8 mouse cellular contexts compared by ENCODE assay signal in the genomic region with DNA sequence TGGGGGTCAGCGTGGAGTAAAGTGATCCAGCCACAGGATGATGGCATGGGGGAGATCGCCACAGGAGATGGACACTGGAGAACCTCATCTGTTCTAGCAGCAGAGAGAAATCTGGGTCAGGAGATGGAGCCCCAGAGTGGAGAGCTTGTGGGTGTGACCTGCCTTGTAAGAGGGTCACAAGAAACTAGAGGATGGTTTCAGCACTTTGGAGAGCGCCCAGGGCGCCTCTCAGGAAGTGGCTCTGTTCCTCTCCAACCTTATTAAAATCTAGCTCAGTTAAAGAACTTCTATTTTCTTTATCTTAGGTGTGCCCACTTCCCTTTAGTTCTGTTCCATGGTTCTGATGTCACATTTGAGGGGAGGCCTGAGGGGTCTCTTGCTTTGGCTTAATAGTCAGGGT. TPM values are rescaled to one million over a fixed set of nuclear protein-coding genes. Genes with fewer than 3 reads are reported as not detected.
DNase-seq lines count a peak whose midpoint lies in the region; ATAC-seq and TF ChIP-seq lines count a peak whose summit lies in the region.

No protein-coding gene starts in this region.

- TF ChIP-seq POLR2A in CH12.LX (IDR thresholded peaks at IDR 0.05; ENCODE audit: low read depth, low read length) = no peak

- no peaks in the 10 kb centered on the region for H3K79me2 ChIP-seq in CH12.LX (replicated peaks; ENCODE audit: control insufficient read depth, extremely low read depth, insufficient read depth, poor library complexity, severe bottlenecking)

- intact Hi-C loops in heart, postnatal 14 days (cut with DNase I) = no loop called here

- in situ Hi-C loops in CH12.LX (cut with MboI; ENCODE audit: low pct_ligation_motif_present, low pct_unique_long_range_greater_than_20kb, low sequenced_read_pairs) = loop anchor here (10.0 kb wide), 1 partner anchor 48 kb away; no protein-coding TSS in a partner anchor

- no peak for TF ChIP-seq CTCF in CH12.LX (conservative IDR thresholded peaks at IDR 0.05 in 1 of 2, IDR thresholded peaks at IDR 0.05 in 1 of 2; ENCODE audit: low read depth in 2 of 2, low read length in 2 of 2)
- no peak for TF ChIP-seq CTCF in lung, embryonic 14.5 days (IDR thresholded peaks at IDR 0.05; ENCODE audit: low read depth)

- H3K36me3 ChIP-seq in heart, embryonic 11.5 days (ENCODE audit: control insufficient read depth, insufficient read depth, low read length) = no peaks in the 10 kb centered on the region
- no peaks in the 10 kb centered on the region for H3K36me3 ChIP-seq in CH12.LX (replicated peaks in 1 of 2; ENCODE audit: control insufficient read depth in 1 of 2, insufficient read depth in 1 of 2, low read length in 1 of 2)
- no peaks in the 10 kb centered on the region for H3K36me3 ChIP-seq in lung, embryonic 14.5 days (ENCODE audit: insufficient read depth)

- TF ChIP-seq RAD21 in CH12.LX (IDR thresholded peaks at IDR 0.05; ENCODE audit: low read depth, low read length) = no peak

- dilution Hi-C loops in CH12.LX (cut with MboI; ENCODE audit: extremely low pct_ligation_motif_present, extremely low pct_unique_long_range_greater_than_20kb, low sequenced_read_pairs) = no loop called here

- WGBS in heart, embryonic 11.5 days (ENCODE audit: insufficient replicate concordance) = 28% methylated on average over 4 of the region's 4 CpGs
- WGBS in lung, embryonic 14.5 days = 27% methylated on average over 4 of the region's 4 CpGs

- H3K9ac ChIP-seq in heart, embryonic 11.5 days (ENCODE audit: low read depth, low read length) = no peak overlapping the region
- H3K9ac ChIP-seq in CH12.LX (ENCODE audit: insufficient read depth, low read depth) = no peak overlapping the region
- H3K9ac ChIP-seq in lung, embryonic 14.5 days = no peak overlapping the region

- TF ChIP-seq EP300 in CH12.LX (IDR thresholded peaks at IDR 0.05; ENCODE audit: low read length) = no peak

- peaks cover 6% of the 10 kb centered on the region; the same call in 1 of the 2 replicates for H3K27me3 ChIP-seq in heart, embryonic 11.5 days (ENCODE audit: control insufficient read depth, insufficient read depth, low read length)
- H3K27me3 ChIP-seq in CH12.LX (replicated peaks) = peaks cover 90% of the 10 kb centered on the region
- H3K27me3 ChIP-seq in lung, embryonic 14.5 days (ENCODE audit: insufficient read depth, low read length) = no peaks in the 10 kb centered on the region

- H3K4me1 ChIP-seq in heart, embryonic 11.5 days (ENCODE audit: control insufficient read depth, insufficient read depth, low read length) = no peaks in the 10 kb centered on the region
- H3K4me1 ChIP-seq in CH12.LX (ENCODE audit: control insufficient read depth in 1 of 2, insufficient read depth in 2 of 2) = no peaks in the 10 kb centered on the region
- no peaks in the 10 kb centered on the region for H3K4me1 ChIP-seq in lung, embryonic 14.5 days (ENCODE audit: insufficient read depth)

- no peak overlapping the region for H3K4me3 ChIP-seq in heart, embryonic 11.5 days (ENCODE audit: low read depth, low read length)
- H3K4me3 ChIP-seq in CH12.LX (replicated peaks in 1 of 3; ENCODE audit: low read depth in 2 of 3, low read length in 2 of 3, poor library complexity in 1 of 3) = no peak overlapping the region
- H3K4me3 ChIP-seq in lung, embryonic 14.5 days (ENCODE audit: low read depth, low read length) = no peak overlapping the region

- DNase-seq in heart, postnatal 14 days = peak; percentile 72 to 77
- peak; percentile 37 for DNase-seq in CH12.LX (ENCODE audit: extremely low read depth)
- peak; percentile 94 for DNase-seq in lung, embryonic 14.5 days
- no peak for DNase-seq in right cerebral cortex, postnatal 4 days
- no peak for DNase-seq in heart, adult 11 months

- ATAC-seq in heart, embryonic 11.5 days (replicated peaks; ENCODE audit: insufficient number of reproducible peaks, low FRiP score, low TSS enrichment) = no peak
- peak; percentile 85 for ATAC-seq in common myeloid progenitor, adult 5-6 weeks (replicated peaks; ENCODE audit: low read depth, poor library complexity, severe bottlenecking)
- ATAC-seq in lung, embryonic 14.5 days (ENCODE audit: insufficient read depth) = no peak
- no peak for ATAC-seq in frontal cortex, adult (ENCODE audit: low TSS enrichment)

- no peak overlapping the region for H3K4me2 ChIP-seq in heart, embryonic 11.5 days
- H3K4me2 ChIP-seq in CH12.LX (ENCODE audit: insufficient read depth, low read depth, poor library complexity, severe bottlenecking) = no peak overlapping the region
- H3K4me2 ChIP-seq in lung, embryonic 14.5 days = no peak overlapping the region

- no peak overlapping the region for H3K27ac ChIP-seq in heart, embryonic 11.5 days (ENCODE audit: low read depth, low read length)
- H3K27ac ChIP-seq in CH12.LX (ENCODE audit: insufficient read depth, low read depth) = no peak overlapping the region
- no peak overlapping the region for H3K27ac ChIP-seq in lung, embryonic 14.5 days (ENCODE audit: low read depth)

- H3K9me3 ChIP-seq in heart, embryonic 11.5 days (replicated peaks; ENCODE audit: control insufficient read depth, low read length) = no peaks in the 10 kb centered on the region
- H3K9me3 ChIP-seq in CH12.LX (replicated peaks; ENCODE audit: low read length) = peaks cover 9% of the 10 kb centered on the region
- H3K9me3 ChIP-seq in lung, embryonic 14.5 days (ENCODE audit: low read depth, low read length) = no peaks in the 10 kb centered on the region

TF ChIP-seq in CH12.LX, 34 proteins besides CTCF, POLR2A, EP300 and RAD21:
- TF ChIP-seq CHD1 (IDR thresholded peaks at IDR 0.05; ENCODE audit: low read depth, low read length) (no peak), JUND (conservative IDR thresholded peaks at IDR 0.05; ENCODE audit: low read depth, low read length) (no peak), MEF2A (IDR thresholded peaks at IDR 0.05; ENCODE audit: borderline replicate concordance, low read depth, low read length) (no peak), TBP (conservative IDR thresholded peaks at IDR 0.05; ENCODE audit: low read depth, low read length) (no peak), MXI1 (IDR thresholded peaks at IDR 0.05; ENCODE audit: low read depth, low read length) (no peak), CHD2 (IDR thresholded peaks at IDR 0.05; ENCODE audit: low read length) (no peak), USF1 (IDR thresholded peaks at IDR 0.05; ENCODE audit: low read depth, low read length) (no peak), HCFC1 (IDR thresholded peaks at IDR 0.05; ENCODE audit: low read depth, low read length) (no peak), JUN (IDR thresholded peaks at IDR 0.05; ENCODE audit: insufficient read depth, low read depth, low read length) (no peak), ELF1 (IDR thresholded peaks at IDR 0.05; ENCODE audit: low read depth, low read length) (no peak), MAFK (IDR thresholded peaks at IDR 0.05; ENCODE audit: insufficient replicate concordance, low read length) (no peak), SIN3A (IDR thresholded peaks at IDR 0.05; ENCODE audit: low read length) (no peak), POLR2AphosphoS2 (IDR thresholded peaks at IDR 0.05; ENCODE audit: low read depth, low read length) (no peak), ZKSCAN1 (IDR thresholded peaks at IDR 0.05; ENCODE audit: borderline replicate concordance, low read depth, low read length) (no peak), E2F4 (IDR thresholded peaks at IDR 0.05; ENCODE audit: insufficient replicate concordance, low read depth, low read length) (no peak), ZMIZ1 (IDR thresholded peaks at IDR 0.05; ENCODE audit: low read depth, low read length) (no peak)

RNA-seq across cellular contexts. Expression of a gene that starts 33.3 kb away (rescaled TPM):
- total RNA-seq in heart, postnatal 14 days (2021) = 1 to 10 TPM; 4.3 to 4.6 TPM
- polyA plus RNA-seq in heart, embryonic 11.5 days (2014; fragmentation: Nextera tagmentation; extraction: Ambion mirVana) = 4.1 and 4.7 TPM in 2 replicates
- total RNA-seq in CH12.LX (2012; rRNA removed) (0.25 and 0.59 TPM in 2 replicates), CH12.LX (2014; rRNA removed) (0.17 TPM in 1 of 2 replicates, not detected in the other)
- not detected in 2 replicates for polyA plus RNA-seq in CH12.LX (2012; ENCODE audit: insufficient read length, low read depth)
- not detected in 2 replicates for total RNA-seq in common myeloid progenitor, adult 5-6 weeks (2017)
- 11.5 and 15.4 TPM in 2 replicates for polyA plus RNA-seq in lung, embryonic 14.5 days (2014; fragmentation: Nextera tagmentation; extraction: Ambion mirVana)

RNA-seq across cellular contexts. Expression of a gene that starts 37.2 kb away (rescaled TPM):
- 1 to 10 TPM in 1 of 2 experiments, under 1 TPM in 1; 0.93 to 1.7 TPM for total RNA-seq in heart, postnatal 14 days (2021)
- polyA plus RNA-seq in heart, embryonic 11.5 days (2014; fragmentation: Nextera tagmentation; extraction: Ambion mirVana) = 1.2 TPM in 2 replicates
- 0.42 and 0.89 TPM in 2 replicates for total RNA-seq in CH12.LX (2012; rRNA removed)
- 0.34 and 1.1 TPM in 2 replicates for total RNA-seq in CH12.LX (2014; rRNA removed)
- 3.7 and 4.1 TPM in 2 replicates for polyA plus RNA-seq in CH12.LX (2012; ENCODE audit: insufficient read length, low read depth)
- total RNA-seq in common myeloid progenitor, adult 5-6 weeks (2017) = not detected in 2 replicates
- polyA plus RNA-seq in lung, embryonic 14.5 days (2014; fragmentation: Nextera tagmentation; extraction: Ambion mirVana) = 2.7 and 3.1 TPM in 2 replicates

RNA-seq across cellular contexts. Expression of a gene that starts 37.4 kb away (rescaled TPM):
- 10 to 100 TPM; 14.5 to 17.3 TPM for total RNA-seq in heart, postnatal 14 days (2021)
- polyA plus RNA-seq in heart, embryonic 11.5 days (2014; fragmentation: Nextera tagmentation; extraction: Ambion mirVana) = 1.5 and 1.8 TPM in 2 replicates
- total RNA-seq in CH12.LX (2012; rRNA removed) (1.2 and 1.6 TPM in 2 replicates), CH12.LX (2014; rRNA removed) (0.11 and 0.20 TPM in 2 replicates)
- polyA plus RNA-seq in CH12.LX (2012; ENCODE audit: insufficient read length, low read depth) = 1.5 and 1.8 TPM in 2 replicates
- total RNA-seq in common myeloid progenitor, adult 5-6 weeks (2017) = 0.64 and 3.2 TPM in 2 replicates
- polyA plus RNA-seq in lung, embryonic 14.5 days (2014; fragmentation: Nextera tagmentation; extraction: Ambion mirVana) = 2.0 and 3.3 TPM in 2 replicates

Comparison
In these comparisons a context has a peak if more than half of its experiments do, and no peak if none do; other contexts are left out.
1. DNase-seq: peak in heart, postnatal 14 days (2 of 2), CH12.LX (single experiment) and lung, embryonic 14.5 days (single experiment); none in right cerebral cortex, postnatal 4 days (single experiment) and heart, adult 11 months (single experiment).